Mouse (Mus musculus): ENCODE results near the gene Emilin2. TPM values are rescaled to one million over a fixed set of nuclear protein-coding genes. Genes with fewer than 3 reads are reported as not detected.

Gene Emilin2
- polyA plus RNA-seq, 1 experiment from 2014 or later: 5.9 TPM

DNA sequence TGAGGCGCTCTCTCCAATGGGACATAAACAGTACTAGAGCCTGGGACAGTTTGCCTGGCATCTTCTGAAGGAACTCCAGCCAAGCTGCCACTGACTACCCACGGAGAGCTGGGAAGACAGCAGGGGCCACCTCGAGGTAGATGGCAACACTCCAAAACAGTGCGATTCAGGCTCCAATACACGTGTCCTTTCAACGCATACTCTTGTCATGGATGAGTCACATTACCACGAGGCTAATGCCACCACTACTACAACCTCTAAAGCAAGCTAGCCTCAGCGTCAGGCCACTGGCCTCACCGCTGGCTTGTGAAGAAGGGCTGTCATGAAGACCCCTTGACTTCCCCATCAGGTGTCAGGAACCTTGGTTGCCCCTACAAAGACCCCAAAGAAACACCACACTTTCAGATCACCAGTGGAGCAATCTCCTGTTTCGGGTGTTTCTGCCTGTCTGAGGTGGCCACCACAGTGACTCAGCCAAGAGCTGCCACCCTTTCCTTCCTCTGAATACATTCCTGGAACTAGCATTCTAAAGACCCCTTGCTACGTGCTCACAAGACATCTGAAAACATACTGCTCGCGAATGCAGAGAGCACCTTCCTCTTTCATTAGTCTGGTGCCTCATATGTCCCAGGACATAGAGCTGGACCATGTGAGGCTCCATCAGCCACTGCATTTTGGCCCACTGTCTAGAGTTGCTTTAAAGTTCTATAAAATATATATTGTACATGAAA is 54.8 kb downstream of the Emilin2 start:
- no peak for ATAC-seq (ENCODE audit: insufficient read depth, low FRiP score, low read depth)
- Histone ChIP-seq H3K27me3 (replicated peaks) (no peaks in the 10 kb centered on the region), H3K4me3 (replicated peaks) (no peak overlapping the region), H3K36me3 (no peaks in the 10 kb centered on the region), H3K27ac (no peak overlapping the region), H3K4me2 (no peak overlapping the region), H3K9ac (no peak overlapping the region), H3K4me1 (no peaks in the 10 kb centered on the region; the same call in 1 of the 2 replicates), H3K9me3 (no peaks in the 10 kb centered on the region)
- 82% methylated on average over 13 of the region's 13 CpGs for WGBS

DNA sequence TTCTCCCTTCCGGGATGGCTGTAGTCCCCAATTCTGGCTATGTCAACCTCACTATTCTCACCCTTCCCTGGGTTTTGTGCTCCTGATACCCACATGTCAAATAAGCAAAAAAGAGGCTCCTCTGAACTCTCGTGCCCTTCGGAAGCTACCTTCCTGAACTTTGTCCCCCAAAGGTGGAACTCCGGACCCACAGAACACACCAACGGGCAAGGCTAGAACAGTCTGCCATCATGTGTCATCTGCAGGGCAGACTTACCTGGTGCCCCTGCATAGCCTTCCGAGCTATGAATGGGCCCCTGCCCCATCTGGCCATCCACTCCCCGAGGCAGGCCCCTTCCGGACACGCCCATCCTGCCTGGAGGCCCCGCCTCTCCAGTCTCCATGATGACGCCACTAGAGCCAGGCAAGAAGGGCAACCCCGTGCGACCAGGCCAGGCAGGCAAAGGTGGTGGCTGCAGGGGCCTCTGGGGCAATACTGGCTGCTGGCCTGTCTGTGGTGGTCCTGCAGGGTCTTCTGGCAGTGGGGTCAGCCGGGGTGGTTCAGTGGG is 55.6 kb downstream of the Emilin2 start:
- Histone ChIP-seq H3K27ac (no peak overlapping the region), H3K27me3 (replicated peaks) (no peaks in the 10 kb centered on the region), H3K9me3 (no peaks in the 10 kb centered on the region), H3K9ac (no peak overlapping the region), H3K4me1 (no peaks in the 10 kb centered on the region; the same call in 1 of the 2 replicates), H3K4me2 (no peak overlapping the region), H3K36me3 (no peaks in the 10 kb centered on the region), H3K4me3 (replicated peaks) (no peak overlapping the region)
- WGBS: 69% methylated on average over 14 of the region's 14 CpGs
- ATAC-seq (ENCODE audit: insufficient read depth, low FRiP score, low read depth): no peak

DNA sequence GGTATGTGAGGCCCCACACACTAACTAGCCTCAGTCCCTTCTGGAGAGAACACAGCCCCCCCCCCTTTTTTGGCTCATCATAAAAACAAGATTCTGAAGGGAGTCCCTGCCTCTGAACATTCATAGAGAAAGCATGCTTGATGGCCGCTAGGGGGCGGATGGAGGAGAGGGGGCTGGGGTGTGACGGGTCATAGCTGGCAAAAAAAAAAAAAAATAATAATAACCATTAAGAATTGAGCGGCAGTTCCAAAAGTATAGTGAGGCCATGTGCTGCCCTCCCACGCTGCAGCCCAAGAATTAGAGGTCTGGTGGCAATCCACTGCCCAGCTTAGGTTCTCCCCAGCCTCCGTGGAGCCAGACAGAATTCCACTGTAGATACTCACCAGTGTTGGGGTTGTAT is 57.0 kb downstream of the Emilin2 start:
- Histone ChIP-seq H3K4me1 (no peaks in the 10 kb centered on the region; the same call in 1 of the 2 replicates), H3K9ac (no peak overlapping the region), H3K4me2 (no peak overlapping the region), H3K9me3 (no peaks in the 10 kb centered on the region), H3K4me3 (replicated peaks) (no peak overlapping the region), H3K36me3 (no peaks in the 10 kb centered on the region), H3K27me3 (replicated peaks) (no peaks in the 10 kb centered on the region), H3K27ac (no peak overlapping the region)
- 49% methylated on average over 6 of the region's 6 CpGs for WGBS
- no peak for ATAC-seq (ENCODE audit: insufficient read depth, low FRiP score, low read depth)

DNA sequence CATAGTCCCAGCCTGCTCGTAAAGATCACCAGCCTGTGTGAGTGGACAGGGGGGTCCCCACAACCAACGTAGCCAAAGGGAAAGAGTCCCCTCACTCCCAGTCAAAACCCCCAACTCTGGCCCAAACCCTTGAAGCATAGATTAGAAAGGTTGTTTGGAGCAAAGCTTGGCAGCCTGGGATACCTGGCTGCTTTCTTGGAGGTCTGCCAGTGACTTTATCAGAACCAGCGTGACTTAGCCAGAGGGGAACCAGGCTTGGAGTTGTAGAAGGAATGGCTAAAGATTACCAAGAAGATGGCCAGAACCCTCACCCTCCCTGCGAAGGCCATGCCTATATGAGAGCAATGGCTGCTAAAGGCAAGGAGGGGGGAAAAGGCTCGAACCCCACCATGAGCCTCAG is 57.7 kb downstream of the Emilin2 start:
- Histone ChIP-seq H3K36me3 (no peaks in the 10 kb centered on the region), H3K9ac (no peak overlapping the region), H3K9me3 (no peaks in the 10 kb centered on the region), H3K4me1 (no peaks in the 10 kb centered on the region), H3K4me2 (no peak overlapping the region), H3K4me3 (replicated peaks) (no peak overlapping the region), H3K27me3 (replicated peaks) (no peaks in the 10 kb centered on the region), H3K27ac (no peak overlapping the region)
- 76% methylated on average over 5 of the region's 5 CpGs for WGBS
- no peak for ATAC-seq (ENCODE audit: insufficient read depth, low FRiP score, low read depth)

DNA sequence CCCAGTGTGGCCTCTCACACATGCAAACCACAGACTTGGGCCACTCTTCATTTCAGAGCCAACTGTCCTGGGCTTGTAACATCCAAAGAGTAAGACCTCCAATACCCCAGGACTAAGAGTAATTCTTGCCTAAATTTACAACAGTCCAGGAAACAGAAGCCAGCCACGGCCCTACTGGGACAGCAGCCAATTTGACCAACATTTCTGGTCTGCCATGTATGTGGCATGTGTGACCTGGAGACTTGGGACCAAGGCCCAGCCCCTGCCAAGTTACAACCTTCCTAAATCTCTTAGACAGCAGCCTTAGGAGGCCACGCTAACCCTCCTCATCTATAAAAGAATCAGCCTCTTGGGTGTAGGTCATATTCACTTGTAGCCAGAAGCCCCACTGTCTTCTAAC is 58.4 kb downstream of the Emilin2 start:
- no peak overlapping the region for H3K27ac ChIP-seq

DNA sequence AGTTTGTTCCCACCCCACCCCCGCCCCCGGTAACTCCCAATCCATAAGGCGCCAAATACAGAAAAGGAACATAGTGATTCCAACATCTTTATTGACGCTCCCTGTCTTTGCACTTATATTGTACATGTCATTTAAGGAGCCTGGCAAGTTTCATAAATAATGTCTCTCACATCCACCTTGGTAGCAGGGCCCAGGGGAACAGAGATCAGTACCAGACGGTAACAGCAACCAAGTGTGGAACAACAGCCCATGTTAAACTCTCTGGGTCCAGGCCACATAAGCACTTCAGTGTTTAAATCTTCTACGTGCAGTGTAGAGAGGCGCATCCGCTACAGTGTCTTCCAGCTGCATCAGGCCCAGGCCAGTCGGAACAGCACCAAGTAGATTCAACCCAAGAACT is 59.7 kb downstream of the Emilin2 start:
- H3K4me3 ChIP-seq (replicated peaks): no peak overlapping the region
- no peak overlapping the region for H3K4me2 ChIP-seq
- H3K27ac ChIP-seq: no peak overlapping the region
- no peak for ATAC-seq (ENCODE audit: insufficient read depth, low FRiP score, low read depth)
- H3K9ac ChIP-seq: no peak overlapping the region
- H3K4me1 ChIP-seq: no peaks in the 10 kb centered on the region
- peaks cover 7% of the 10 kb centered on the region; the same call in 1 of the 2 replicates for H3K36me3 ChIP-seq
- H3K27me3 ChIP-seq (replicated peaks): no peaks in the 10 kb centered on the region
- 85% methylated on average over 9 of the region's 9 CpGs for WGBS
- H3K9me3 ChIP-seq: no peaks in the 10 kb centered on the region

More for the DNA sequence above, 58.4 kb downstream of the Emilin2 start:
- ATAC-seq (ENCODE audit: insufficient read depth, low FRiP score, low read depth): no peak
- Histone ChIP-seq H3K27me3 (replicated peaks) (no peaks in the 10 kb centered on the region), H3K4me1 (no peaks in the 10 kb centered on the region), H3K36me3 (no peaks in the 10 kb centered on the region), H3K9me3 (no peaks in the 10 kb centered on the region), H3K4me2 (no peak overlapping the region), H3K9ac (no peak overlapping the region), H3K4me3 (replicated peaks) (no peak overlapping the region)
- 90% methylated on average over 2 of the region's 2 CpGs for WGBS

DNA sequence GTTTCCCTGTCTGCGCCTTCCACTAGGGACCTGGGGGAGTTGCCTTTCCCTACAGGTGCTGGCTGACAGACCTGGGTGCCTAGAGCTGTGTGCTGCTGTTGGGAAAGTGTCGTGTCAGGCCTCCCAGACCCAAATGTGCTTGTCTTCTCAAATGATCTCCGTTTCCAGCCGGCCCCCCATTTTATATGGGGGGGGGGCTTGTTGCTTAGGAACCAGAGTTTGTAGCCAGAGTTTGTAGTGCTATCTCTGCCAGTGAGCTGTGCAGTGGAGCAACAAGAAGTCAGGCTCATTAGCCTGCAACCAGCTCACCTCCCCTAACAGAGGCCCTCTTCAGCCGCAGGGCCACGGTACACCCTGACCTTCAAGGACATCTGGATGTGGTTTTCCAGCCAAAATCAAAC is 60.2 kb downstream of the Emilin2 start:
- no peaks in the 10 kb centered on the region for H3K4me1 ChIP-seq
- no peak overlapping the region for H3K9ac ChIP-seq
- H3K36me3 ChIP-seq: peaks cover 12% of the 10 kb centered on the region
- no peak overlapping the region for H3K4me3 ChIP-seq (replicated peaks)
- no peak for ATAC-seq (ENCODE audit: insufficient read depth, low FRiP score, low read depth)
- H3K27ac ChIP-seq: no peak overlapping the region
- H3K4me2 ChIP-seq: no peak overlapping the region
- H3K27me3 ChIP-seq (replicated peaks): no peaks in the 10 kb centered on the region
- WGBS: 61% methylated on average over 6 of the region's 6 CpGs
- no peaks in the 10 kb centered on the region for H3K9me3 ChIP-seq

DNA sequence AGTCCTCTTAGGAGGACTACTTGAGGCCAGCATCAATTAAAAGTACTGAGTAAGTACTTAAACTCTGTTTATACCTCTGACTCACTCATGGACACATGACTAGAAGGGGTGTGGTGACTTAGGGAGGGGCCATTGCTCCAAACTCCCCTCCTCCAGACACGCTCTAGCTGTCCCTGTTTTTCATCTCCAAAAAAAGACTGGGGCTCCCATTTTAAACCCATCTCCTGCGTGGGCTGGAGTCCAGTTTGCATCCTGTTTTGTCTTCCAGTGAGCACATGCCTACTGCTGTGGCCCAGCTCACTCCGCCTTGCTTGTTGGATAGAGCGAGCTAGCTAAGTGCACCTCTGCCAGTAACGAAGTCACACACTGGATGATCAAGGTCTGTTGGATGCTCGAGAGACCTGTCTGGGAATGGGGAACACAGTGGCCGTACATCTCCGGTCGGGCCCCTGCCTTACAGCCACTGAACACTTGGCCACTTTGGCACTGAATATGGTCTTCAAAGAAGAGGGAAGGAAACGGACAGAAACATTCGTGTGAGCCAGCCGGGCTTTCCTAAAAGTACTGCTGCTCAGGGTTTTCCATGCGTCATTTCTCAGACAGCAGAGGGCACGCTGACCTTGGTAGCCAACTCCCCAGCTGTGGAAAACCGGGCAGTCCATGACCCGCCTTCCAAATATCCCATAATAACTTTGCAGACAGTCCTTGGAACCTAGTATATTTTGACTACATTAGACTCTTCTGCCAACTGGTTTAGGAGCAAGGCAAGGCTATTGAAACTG is 60.8 kb downstream of the Emilin2 start:
- Histone ChIP-seq H3K4me2 (no peak overlapping the region), H3K4me3 (replicated peaks) (no peak overlapping the region), H3K4me1 (no peaks in the 10 kb centered on the region), H3K27ac (no peak overlapping the region), H3K27me3 (replicated peaks) (no peaks in the 10 kb centered on the region), H3K36me3 (peaks cover 16% of the 10 kb centered on the region), H3K9me3 (no peaks in the 10 kb centered on the region), H3K9ac (no peak overlapping the region)
- ATAC-seq (ENCODE audit: insufficient read depth, low FRiP score, low read depth): no peak
- WGBS: 80% methylated on average over 16 of the region's 16 CpGs

DNA sequence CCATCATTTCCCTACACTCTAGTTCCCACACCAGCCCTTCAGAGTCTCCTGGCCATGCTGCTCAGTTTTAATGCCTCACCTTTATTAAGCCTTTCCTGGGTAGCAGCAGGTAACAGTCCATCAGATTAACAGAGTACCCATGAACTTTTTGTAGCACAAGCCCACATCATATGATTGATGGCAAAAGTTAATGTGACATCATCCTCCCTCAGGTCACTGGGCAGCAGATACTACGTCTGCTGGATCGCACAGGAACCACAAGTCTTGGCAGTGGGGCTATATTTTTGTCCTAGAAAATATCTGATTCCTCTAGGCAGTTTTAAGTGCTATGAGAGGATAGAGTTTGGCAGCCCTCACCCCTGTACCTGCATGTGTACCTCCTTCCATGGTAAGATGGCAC is 61.7 kb downstream of the Emilin2 start:
- Histone ChIP-seq H3K27me3 (replicated peaks) (no peaks in the 10 kb centered on the region), H3K36me3 (peaks cover 21% of the 10 kb centered on the region), H3K4me1 (no peaks in the 10 kb centered on the region), H3K9me3 (no peaks in the 10 kb centered on the region), H3K27ac (no peak overlapping the region), H3K4me2 (no peak overlapping the region), H3K4me3 (replicated peaks) (no peak overlapping the region), H3K9ac (no peak overlapping the region)
- no peak for ATAC-seq (ENCODE audit: insufficient read depth, low FRiP score, low read depth)
- WGBS: 72% methylated on average over 2 of the region's 2 CpGs

DNA sequence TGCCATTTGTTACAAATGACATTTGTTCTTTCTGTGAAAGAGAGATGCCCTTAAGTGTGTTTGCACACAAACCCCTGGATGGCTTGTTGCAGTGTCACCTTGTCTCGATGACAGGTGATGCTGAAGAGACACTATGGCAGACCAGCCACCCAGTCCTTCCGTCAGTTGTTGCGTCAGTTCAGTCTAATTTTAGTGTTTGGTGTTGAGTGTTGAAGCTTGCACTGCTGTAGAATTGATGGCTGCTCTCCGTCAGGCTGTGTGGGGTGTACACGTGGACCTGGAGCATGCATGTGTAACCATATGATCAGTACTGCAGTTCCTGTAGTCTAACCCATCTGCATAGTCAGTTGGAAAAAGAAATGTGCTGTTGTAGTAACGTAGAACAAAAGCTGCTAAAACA is 62.8 kb downstream of the Emilin2 start:
- ATAC-seq (ENCODE audit: insufficient read depth, low FRiP score, low read depth): no peak
- no peak overlapping the region for H3K9ac ChIP-seq
- H3K4me1 ChIP-seq: no peaks in the 10 kb centered on the region
- no peaks in the 10 kb centered on the region for H3K27me3 ChIP-seq (replicated peaks)
- H3K9me3 ChIP-seq: no peaks in the 10 kb centered on the region
- H3K4me2 ChIP-seq: no peak overlapping the region
- 86% methylated on average over 6 of the region's 6 CpGs for WGBS
- peaks cover 30% of the 10 kb centered on the region for H3K36me3 ChIP-seq
- H3K4me3 ChIP-seq (replicated peaks): no peak overlapping the region
- H3K27ac ChIP-seq: no peak overlapping the region

DNA sequence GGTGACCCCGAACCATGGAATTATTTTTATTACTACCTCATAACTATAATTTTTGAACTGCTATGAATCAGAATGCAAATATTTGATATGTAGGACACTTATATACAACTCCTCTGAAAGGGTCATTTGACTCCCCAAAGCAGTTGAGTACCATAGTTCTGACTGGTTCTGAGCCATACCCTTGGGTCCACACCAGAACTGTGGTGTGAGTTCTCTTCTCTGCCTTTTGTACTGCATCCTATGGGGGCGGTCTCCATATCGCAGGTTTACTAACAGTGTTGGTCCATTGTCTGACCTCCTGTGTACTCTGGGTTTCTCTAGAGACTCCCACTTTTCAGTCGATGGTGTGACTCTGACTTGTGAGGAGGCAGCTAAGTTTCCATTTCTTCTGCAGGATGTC is 65.8 kb downstream of the Emilin2 start:
- WGBS: 91% methylated on average over 4 of the region's 4 CpGs
- peaks cover 42% of the 10 kb centered on the region for H3K36me3 ChIP-seq

DNA sequence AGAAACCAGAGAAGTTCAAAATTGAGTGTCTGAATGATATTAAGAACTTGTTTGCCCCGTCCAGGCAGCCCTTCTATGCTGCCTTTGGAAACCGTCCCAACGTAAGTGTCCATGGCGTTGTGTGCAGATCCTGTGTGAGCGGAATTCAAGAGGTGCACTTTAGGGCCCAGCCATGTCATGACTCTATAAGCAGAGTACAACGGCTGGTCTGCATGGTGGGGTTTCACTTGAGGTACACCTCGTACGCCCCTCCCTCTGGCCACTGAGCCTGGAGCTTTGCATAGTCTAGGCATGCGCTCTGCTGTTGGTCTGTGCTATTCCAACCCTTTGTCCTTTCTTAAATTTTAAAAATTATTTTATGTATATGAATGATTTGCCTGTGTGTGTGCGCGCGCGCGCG is 66.6 kb downstream of the Emilin2 start:
- Histone ChIP-seq H3K4me1 (no peaks in the 10 kb centered on the region), H3K36me3 (peaks cover 45% of the 10 kb centered on the region)
- 97% methylated on average over 15 of the region's 15 CpGs for WGBS

More for the DNA sequence above, 65.8 kb downstream of the Emilin2 start:
- no peaks in the 10 kb centered on the region for H3K27me3 ChIP-seq (replicated peaks)
- H3K27ac ChIP-seq: no peak overlapping the region
- no peaks in the 10 kb centered on the region for H3K4me1 ChIP-seq
- no peak overlapping the region for H3K4me3 ChIP-seq (replicated peaks)
- no peak overlapping the region for H3K4me2 ChIP-seq
- H3K9me3 ChIP-seq: no peaks in the 10 kb centered on the region
- no peak for ATAC-seq (ENCODE audit: insufficient read depth, low FRiP score, low read depth)
- H3K9ac ChIP-seq: no peak overlapping the region

More for the DNA sequence above, 66.6 kb downstream of the Emilin2 start:
- no peak overlapping the region for H3K4me2 ChIP-seq
- no peak overlapping the region for H3K9ac ChIP-seq
- no peak overlapping the region for H3K27ac ChIP-seq
- no peaks in the 10 kb centered on the region for H3K9me3 ChIP-seq
- ATAC-seq (ENCODE audit: insufficient read depth, low FRiP score, low read depth): no peak
- H3K4me3 ChIP-seq (replicated peaks): no peak overlapping the region
- H3K27me3 ChIP-seq (replicated peaks): no peaks in the 10 kb centered on the region
